In genomic region chr11:35770741-35771504, GRCm38 (mm10) we compare ENCODE assay signal across 8 mouse cellular contexts. TPM values are rescaled to one million over a fixed set of nuclear protein-coding genes. Genes with fewer than 3 reads are reported as not detected.
DNase-seq lines count a peak whose midpoint lies in the region; ATAC-seq and TF ChIP-seq lines count a peak whose summit lies in the region.

No protein-coding gene starts in this region.

- H3K4me1 ChIP-seq in heart, embryonic 14.5 days (ENCODE audit: control insufficient read depth in 2 of 2, insufficient read depth in 2 of 2, low read length in 2 of 2): peaks cover 0 to 8% of the 10 kb centered on the region in 2 experiments; a peak in 3 of 4 replicates
- peaks cover 28% of the 10 kb centered on the region for H3K4me1 ChIP-seq in G1E (ENCODE audit: insufficient read depth, low read depth, low read length)
- H3K4me1 ChIP-seq in hindbrain, embryonic 12.5 days: peaks cover 17% of the 10 kb centered on the region
- H3K4me1 ChIP-seq in midbrain, embryonic 12.5 days: peaks cover 16% of the 10 kb centered on the region

- peak overlapping the region; percentile 75 to 100; a peak in 3 of 4 replicates for H3K4me3 ChIP-seq in heart, embryonic 14.5 days (ENCODE audit: control insufficient read depth in 1 of 2, insufficient read depth in 1 of 2, low read depth in 1 of 2, low read length in 2 of 2)
- H3K4me3 ChIP-seq in G1E (ENCODE audit: low read depth, low read length): peak overlapping the region; percentile 88
- H3K4me3 ChIP-seq in hindbrain, embryonic 12.5 days: peak overlapping the region; percentile 89
- H3K4me3 ChIP-seq in midbrain, embryonic 12.5 days: peak overlapping the region; percentile 89

- no peak for ATAC-seq in heart, embryonic 14.5 days (ENCODE audit: insufficient number of reproducible peaks, insufficient read depth, low FRiP score, low read depth)
- ATAC-seq in G1E (ENCODE audit: extremely low read depth, insufficient number of reproducible peaks, low FRiP score, poor library complexity, severe bottlenecking): no peak
- ATAC-seq in hindbrain, embryonic 12.5 days (ENCODE audit: low FRiP score): no peak
- no peak for ATAC-seq in midbrain, embryonic 12.5 days (ENCODE audit: low FRiP score, low read depth)

- no peaks in the 10 kb centered on the region for H3K9me3 ChIP-seq in heart, embryonic 14.5 days (ENCODE audit: control insufficient read depth, low read length)
- 0 out of 2 replicates have a peak, but pooled peaks cover 5% of the 10 kb centered on the region for H3K9me3 ChIP-seq in G1E (replicated peaks)
- no peaks in the 10 kb centered on the region for H3K9me3 ChIP-seq in hindbrain, embryonic 12.5 days (replicated peaks)
- H3K9me3 ChIP-seq in midbrain, embryonic 12.5 days: no peaks in the 10 kb centered on the region

- 56% methylated on average over 9 of the region's 9 CpGs for WGBS in heart, embryonic 14.5 days
- WGBS in hindbrain, embryonic 12.5 days: 69% methylated on average over 9 of the region's 9 CpGs
- 73% methylated on average over 9 of the region's 9 CpGs for WGBS in midbrain, embryonic 12.5 days

- no peaks in the 10 kb centered on the region for H3K27me3 ChIP-seq in heart, embryonic 14.5 days (ENCODE audit: control insufficient read depth, insufficient read depth, low read length)
- 0 out of 2 replicates have a peak, but pooled peaks cover under 1% of the 10 kb centered on the region for H3K27me3 ChIP-seq in G1E (ENCODE audit: insufficient read depth, low read length)
- H3K27me3 ChIP-seq in hindbrain, embryonic 12.5 days: no peaks in the 10 kb centered on the region
- H3K27me3 ChIP-seq in midbrain, embryonic 12.5 days: no peaks in the 10 kb centered on the region

- no peak overlapping the region for H3K27ac ChIP-seq in heart, embryonic 14.5 days (replicated peaks in 1 of 2; ENCODE audit: control insufficient read depth in 1 of 2, insufficient read depth in 1 of 2, low read depth in 2 of 2, low read length in 2 of 2)
- no peak overlapping the region for H3K27ac ChIP-seq in hindbrain, embryonic 12.5 days
- no peak overlapping the region for H3K27ac ChIP-seq in midbrain, embryonic 12.5 days (replicated peaks)

- peak overlapping the region; percentile 82 for H3K4me2 ChIP-seq in heart, embryonic 14.5 days (ENCODE audit: low read length)
- H3K4me2 ChIP-seq in hindbrain, embryonic 12.5 days (replicated peaks): peak overlapping the region; percentile 71
- H3K4me2 ChIP-seq in midbrain, embryonic 12.5 days (replicated peaks): peak overlapping the region; percentile 88

- peak overlapping the region; percentile 88 for H3K9ac ChIP-seq in heart, embryonic 14.5 days (ENCODE audit: low read length)
- H3K9ac ChIP-seq in hindbrain, embryonic 12.5 days: peak overlapping the region; percentile 96
- peak overlapping the region; percentile 96 for H3K9ac ChIP-seq in midbrain, embryonic 12.5 days (replicated peaks)

- TF ChIP-seq CTCF in G1E (IDR thresholded peaks at IDR 0.05; ENCODE audit: low read depth, low read length): no peak

- H3K36me3 ChIP-seq in heart, embryonic 14.5 days (ENCODE audit: control insufficient read depth, insufficient read depth, low read length): peaks cover under 1% of the 10 kb centered on the region
- H3K36me3 ChIP-seq in G1E (replicated peaks): peaks cover 16% of the 10 kb centered on the region
- H3K36me3 ChIP-seq in hindbrain, embryonic 12.5 days: peaks cover under 1% of the 10 kb centered on the region; the same call in 1 of the 2 replicates
- 0 out of 2 replicates have a peak, but pooled peaks cover under 1% of the 10 kb centered on the region for H3K36me3 ChIP-seq in midbrain, embryonic 12.5 days

- DNase-seq in heart, adult 8-10 months (ENCODE audit: low spot score): no peak
- DNase-seq in G1E (ENCODE audit: low spot score): no peak
- no peak for DNase-seq in thymus, postnatal 25 days
- no peak for DNase-seq in frontal cortex, postnatal 25 days (ENCODE audit: low spot score in 2 of 2)
- DNase-seq in gastrocnemius, postnatal 4 days (ENCODE audit: low spot score in 2 of 2): no peak

RNA-seq across cellular contexts. Expression of gene Pank3, which starts 1.6 kb away (rescaled TPM):
- polyA plus RNA-seq in heart, embryonic 14.5 days (2014; fragmentation: Nextera tagmentation; extraction: Ambion mirVana): 14.3 and 14.7 TPM in 2 replicates
- total RNA-seq in heart, adult 8-10 months (2022): 10 to 100 TPM; 15.8 to 18.8 (median 18.4) TPM
- total RNA-seq in G1E (2014; fragmentation: Nextera tagmentation) (32.6 and 36.7 TPM in 2 replicates), G1E (2017) (67.7 and 73.0 TPM in 2 replicates)
- polyA plus RNA-seq in G1E (2012): 2.9 and 3.2 TPM in 2 replicates
- 31.8 and 34.4 TPM in 2 replicates for polyA plus RNA-seq in hindbrain, embryonic 12.5 days (2016; fragmentation: Nextera tagmentation; extraction: Ambion mirVana)
- polyA plus RNA-seq in midbrain, embryonic 12.5 days (2016; fragmentation: Nextera tagmentation; extraction: Ambion mirVana): 30.0 and 33.9 TPM in 2 replicates
- total RNA-seq in gastrocnemius, postnatal 4 days (2021): 10 to 100 TPM; 32.4 to 35.4 TPM

RNA-seq across cellular contexts. Expression of gene Fbll1, which starts 27.8 kb away (rescaled TPM):
- 0.14 TPM in 1 of 2 replicates, not detected in the other for polyA plus RNA-seq in heart, embryonic 14.5 days (2014; fragmentation: Nextera tagmentation; extraction: Ambion mirVana)
- not detected for total RNA-seq in heart, adult 8-10 months (2022)
- total RNA-seq in G1E (2014; fragmentation: Nextera tagmentation) (not detected in 2 replicates), G1E (2017) (0.11 TPM in 1 of 2 replicates, not detected in the other)
- not detected in 2 replicates for polyA plus RNA-seq in G1E (2012)
- 13.1 and 15.3 TPM in 2 replicates for polyA plus RNA-seq in hindbrain, embryonic 12.5 days (2016; fragmentation: Nextera tagmentation; extraction: Ambion mirVana)
- 9.0 and 11.1 TPM in 2 replicates for polyA plus RNA-seq in midbrain, embryonic 12.5 days (2016; fragmentation: Nextera tagmentation; extraction: Ambion mirVana)
- not detected for total RNA-seq in gastrocnemius, postnatal 4 days (2021)
